Mouse (Mus musculus) cerebellum, adult 9-11 months (tissue): ENCODE data around the gene Traip.

ENCODE experiments used
- DNase-seq: peaks from one replicate; pipeline ENCODE4 v3.0.0; 2022

Traip gene

GRCm38 (mm10) chr9:107935374-107935773, 14.6 kb upstream of the Traip start, which contains the start of gene Camkv:
Camkv (plus strand) TSS chr9:107935674.
- no peak for DNase-seq

DNA sequence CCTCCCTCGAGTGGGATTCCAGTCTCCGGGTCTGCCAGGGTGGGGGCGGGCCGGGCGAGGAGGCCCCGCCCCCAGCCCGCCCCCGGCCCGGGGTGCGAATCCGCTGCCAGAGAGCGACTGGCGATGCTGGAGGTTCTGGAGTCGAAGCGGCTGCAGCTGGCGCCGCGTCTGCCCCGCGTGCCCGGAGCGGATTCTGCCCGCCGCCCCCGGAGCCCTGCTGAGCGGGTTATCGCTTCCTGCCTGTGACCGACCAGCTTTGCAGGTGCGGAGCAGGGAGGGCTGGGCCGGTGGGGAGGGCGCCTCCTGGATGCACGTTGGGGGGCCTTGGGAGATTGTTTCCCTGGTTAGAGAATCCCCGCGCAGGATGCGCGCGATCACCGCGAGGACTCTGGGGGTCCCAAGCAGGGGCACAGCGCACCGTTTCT, 14.1 kb upstream of the Traip start:
- DNase-seq, result no peak

DNA sequence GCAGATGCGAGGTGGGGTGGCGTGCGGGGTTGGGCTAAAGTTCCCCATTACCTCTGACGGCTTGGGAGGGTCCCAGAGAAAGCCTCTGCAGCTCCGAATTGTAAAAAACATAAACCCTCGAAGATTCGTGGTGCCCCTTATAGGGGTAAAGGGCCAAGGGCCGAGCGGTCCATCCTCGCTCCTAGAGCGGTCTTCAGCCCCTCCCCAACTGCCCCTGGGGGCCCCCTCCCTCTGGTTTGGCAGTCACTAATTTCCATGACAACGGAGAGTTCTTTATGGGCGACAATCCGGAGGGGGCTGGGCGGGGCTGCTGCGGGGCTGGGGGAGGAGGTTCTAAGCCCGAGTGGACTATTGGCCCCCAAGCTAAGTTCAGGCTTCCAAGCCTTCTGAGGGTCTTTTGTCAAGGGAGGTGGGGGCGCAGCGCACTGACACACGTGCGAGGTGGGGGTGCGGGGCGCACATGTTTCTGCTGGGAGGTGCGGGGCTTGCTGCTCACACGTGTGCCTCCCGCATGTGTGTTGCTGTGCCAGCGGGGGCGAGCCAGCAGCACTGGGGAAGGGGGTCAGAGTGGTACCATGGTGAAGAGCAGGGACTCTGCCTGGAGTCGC, 13.6 kb upstream of the Traip start:
- no peak for DNase-seq

- DNase-seq, result no peak
These were observed 13.1 kb upstream of the Traip start for GRCm38 (mm10) chr9:107936831-107937230.

GRCm38 (mm10) chr9:107947241-107948194, 2.4 kb upstream of the Traip start:
- peak; percentile 67 for DNase-seq

- DNase-seq, result no peak
These were observed 583 bp upstream of the Traip start for GRCm38 (mm10) chr9:107949184-107949921.

DNA sequence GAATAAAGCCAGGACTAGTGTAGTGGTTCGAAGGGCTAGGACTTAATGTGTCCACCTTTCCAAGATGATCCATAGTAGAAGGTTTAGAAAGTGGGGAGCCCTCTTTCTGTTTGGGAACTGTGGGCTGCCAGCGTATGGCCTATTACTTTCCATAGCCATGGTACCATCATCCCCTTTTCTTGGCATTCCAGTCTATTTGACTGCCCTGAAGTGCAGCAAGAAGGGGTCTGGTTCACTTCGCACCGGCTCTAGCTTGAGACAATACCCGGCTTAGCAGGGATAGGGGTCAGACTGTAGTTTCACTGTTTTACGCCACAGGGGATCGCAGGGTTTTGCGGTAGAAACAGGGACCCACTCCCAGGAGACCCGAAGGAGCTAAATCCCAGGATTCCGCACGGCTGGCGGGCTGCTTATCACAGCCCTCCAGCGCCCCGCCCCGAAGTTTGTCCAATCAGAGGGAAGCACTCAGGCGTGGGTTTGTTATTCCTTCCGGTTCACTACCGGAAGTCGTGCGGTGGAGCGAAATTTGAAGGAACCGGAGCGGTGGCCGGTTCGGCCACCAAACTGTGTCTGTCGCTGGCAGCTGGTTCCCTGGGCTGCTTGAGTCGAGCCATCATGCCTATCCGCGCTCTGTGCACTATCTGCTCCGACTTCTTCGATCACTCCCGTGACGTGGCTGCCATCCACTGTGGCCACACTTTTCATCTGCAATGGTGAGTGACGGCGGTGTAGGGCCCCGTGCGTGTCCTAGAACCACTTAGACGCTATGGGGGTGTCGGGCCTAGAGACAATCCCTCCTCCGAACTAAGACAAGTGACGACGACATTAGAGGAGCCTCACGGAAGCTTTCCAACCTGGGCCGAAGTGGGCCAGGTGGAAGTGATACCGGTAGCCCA, 772 bp downstream of the Traip start:
- peak; percentile 89 for DNase-seq

GRCm38 (mm10) chr9:107955613-107956289, 5.8 kb downstream of the Traip start:
- no peak for DNase-seq

DNA sequence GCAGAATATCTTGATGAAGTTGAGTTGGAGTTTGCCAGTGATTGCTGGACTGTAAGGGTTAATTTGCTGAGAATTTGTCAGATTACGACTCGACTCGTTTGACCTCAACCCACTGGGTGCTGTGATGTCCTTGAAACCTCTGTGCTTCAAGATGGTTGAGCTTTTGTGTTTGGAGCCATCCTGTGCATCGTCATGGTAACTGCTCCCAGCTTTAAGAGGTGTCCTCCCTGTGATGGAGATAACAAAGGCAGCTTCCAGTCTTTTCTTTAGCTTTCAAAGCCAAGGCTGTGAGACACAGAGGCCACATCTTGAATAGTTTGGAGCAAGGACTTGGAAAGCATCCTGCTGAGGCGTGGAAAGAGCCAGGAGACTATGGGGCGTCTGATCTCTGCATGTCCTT, 7.2 kb downstream of the Traip start:
- no peak for DNase-seq

DNA sequence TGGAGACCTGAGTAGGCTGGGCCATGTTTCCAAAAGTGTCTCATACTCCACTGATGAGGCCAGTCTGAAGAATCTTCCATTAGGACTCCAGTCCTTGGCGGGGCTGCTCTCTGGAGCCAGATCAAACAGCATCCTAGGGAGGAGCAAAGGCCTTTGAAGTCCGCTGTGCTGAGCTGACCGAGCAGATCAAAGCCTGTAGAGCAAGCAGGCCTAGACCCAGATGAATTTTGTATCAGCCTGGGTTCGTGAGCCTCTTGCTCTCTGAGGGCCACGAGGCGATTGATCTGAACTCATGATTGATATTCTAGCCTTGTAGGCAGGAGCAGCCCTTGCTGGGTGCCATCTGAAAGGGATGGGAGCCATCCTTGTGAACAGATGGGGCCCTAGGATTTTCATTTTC, 10.0 kb downstream of the Traip start:
- DNase-seq, result no peak

DNA sequence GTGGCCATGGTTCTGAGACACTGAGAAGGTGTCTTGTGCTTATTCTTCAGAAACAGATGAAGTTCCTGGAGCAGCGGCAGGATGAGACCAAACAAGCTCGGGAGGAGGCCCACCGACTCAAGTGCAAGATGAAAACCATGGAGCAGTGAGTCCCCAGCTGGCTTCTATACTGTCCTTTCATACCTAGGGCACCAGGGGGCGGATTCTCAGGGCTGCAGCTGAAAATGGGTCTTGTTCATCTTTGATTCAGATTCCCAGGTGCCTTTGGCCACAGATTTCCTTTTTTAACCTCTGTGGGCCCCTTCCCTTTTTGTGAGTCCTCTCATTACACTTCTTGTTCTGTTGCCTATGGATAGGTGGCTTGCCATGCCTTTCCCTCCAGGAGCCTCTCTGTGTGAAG, 11.0 kb downstream of the Traip start:
- no peak for DNase-seq

DNA sequence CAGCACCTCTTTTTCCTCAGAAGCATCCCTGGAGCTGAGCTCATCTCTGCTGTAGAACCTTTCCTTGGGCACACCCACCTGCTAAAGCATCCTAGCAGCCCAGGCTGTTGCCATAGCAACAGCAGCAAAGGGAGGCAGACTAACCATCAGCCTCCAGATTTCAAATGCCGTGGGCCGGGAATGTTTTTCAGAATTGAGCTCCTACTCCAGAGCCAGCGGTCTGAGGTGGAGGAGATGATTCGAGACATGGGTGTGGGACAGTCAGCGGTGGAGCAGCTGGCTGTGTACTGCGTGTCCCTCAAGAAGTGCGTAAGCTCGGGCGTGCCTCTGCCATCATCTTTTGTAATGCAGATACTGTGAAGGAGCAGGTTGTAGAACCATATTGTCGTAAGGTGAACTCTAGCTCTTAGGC, 11.4 kb downstream of the Traip start:
- no peak for DNase-seq

GRCm38 (mm10) chr9:107961881-107962280, 11.9 kb downstream of the Traip start:
- DNase-seq, result no peak

- no peak for DNase-seq
These were observed 13.0 kb downstream of the Traip start for GRCm38 (mm10) chr9:107962916-107963315.

DNA sequence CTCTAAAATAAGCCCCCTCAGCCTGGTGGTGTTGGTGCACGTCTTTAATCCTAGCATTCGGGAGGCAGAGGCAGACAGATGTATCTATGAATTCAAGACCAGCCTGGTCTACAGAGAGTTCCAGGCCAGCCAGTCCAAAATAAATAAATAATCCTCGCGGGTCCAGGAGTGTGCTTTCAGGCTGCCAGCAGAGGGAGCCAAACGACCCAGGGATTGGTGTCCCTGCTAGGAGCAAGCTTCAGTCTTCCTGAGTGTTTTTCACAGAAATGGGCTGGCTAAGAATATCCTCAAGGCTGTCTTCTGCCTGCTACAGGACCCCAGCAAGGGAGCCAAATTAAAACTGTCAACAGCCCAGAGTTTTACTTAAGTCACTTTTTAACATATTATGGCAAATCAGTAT, 13.8 kb downstream of the Traip start:
- peak; percentile 78 for DNase-seq

DNA sequence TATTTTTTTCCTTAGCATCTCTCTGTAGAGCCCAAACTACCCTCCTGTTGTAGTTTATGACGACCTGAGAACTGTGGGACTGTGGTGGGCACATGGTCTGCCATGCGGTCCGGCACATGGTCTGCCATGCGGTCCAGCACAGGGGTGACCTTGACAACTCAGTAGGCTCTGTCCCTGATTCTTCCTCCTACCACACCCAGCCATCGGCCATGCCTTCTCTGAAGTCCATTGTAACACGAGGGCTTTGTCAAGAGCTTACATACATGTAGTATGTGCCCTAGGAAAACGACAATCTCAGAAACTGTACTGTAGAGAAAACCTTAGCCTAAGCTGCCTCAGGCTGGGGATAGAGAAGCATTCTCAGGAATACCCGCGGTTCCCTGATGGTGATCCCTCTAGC, 14.7 kb downstream of the Traip start:
- no peak for DNase-seq

GRCm38 (mm10) chr9:107966676-107967075, 16.7 kb downstream of the Traip start:
- DNase-seq, result no peak

DNA sequence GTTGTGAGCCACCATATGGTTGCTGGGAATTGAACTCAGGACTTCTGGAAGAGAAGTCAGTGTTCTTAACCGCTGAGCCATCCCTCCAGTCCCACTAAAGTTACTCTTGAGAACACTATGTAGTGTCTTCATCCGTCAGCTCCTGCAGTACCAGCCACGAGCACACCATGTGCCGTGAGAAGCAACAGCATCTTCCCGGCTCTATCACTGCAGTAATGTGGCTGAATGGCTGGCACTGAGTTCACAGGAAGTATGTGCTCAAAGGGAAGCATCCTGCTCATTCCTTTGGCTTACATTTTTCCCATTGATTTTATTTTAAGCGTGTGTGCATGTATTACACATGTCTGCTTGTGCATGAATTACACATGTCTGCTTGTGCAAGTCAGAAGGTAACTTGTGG, 17.5 kb downstream of the Traip start:
- no peak for DNase-seq

DNA sequence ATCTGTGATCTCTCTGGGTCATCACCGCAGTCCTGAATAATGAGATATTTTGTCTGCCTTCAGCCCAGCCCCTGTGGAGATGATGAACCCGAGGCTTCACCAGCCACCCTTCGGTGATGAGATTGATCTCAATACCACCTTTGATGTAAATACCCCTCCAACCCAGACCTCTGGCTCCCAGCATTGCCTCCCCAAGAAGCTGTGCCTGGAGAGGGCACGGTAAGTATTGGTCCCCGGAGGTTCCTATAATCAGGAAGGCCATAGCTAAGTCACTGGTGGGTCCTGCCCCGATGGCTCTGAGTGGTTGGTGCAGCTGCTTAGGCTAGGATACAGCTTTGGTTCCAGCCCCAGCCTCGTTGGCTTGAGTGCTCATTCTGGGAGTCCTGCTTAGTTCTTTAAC, 18.6 kb downstream of the Traip start:
- no peak for DNase-seq

GRCm38 (mm10) chr9:107970311-107970710, 20.4 kb downstream of the Traip start:
- no peak for DNase-seq

- no peak for DNase-seq
These were observed 22.0 kb downstream of the Traip start for GRCm38 (mm10) chr9:107971690-107972541.
